Mouse (Mus musculus) adrenal gland, adult 10 weeks (tissue): Measurements from ENCODE around the gene Gm5796. TPM values are rescaled to one million over a fixed set of nuclear protein-coding genes. Genes with fewer than 3 reads are reported as not detected.

Experiments
- polyA plus RNA-seq: library from polyadenylated mRNA; stranded (reverse); fragments of 350-450 nt; fragmentation: Illumina TruSeq; extraction: RNeasy Lipid Tissue Mini Kit (QIAGEN cat#74804); gene quantifications from one replicate; pipeline ENCODE4 v1.2.3, GENCODE M21; 2014; ENCODE audit warnings: low read depth, low replicate concordance

The Gm5796 gene
- not detected for polyA plus RNA-seq

DNA sequence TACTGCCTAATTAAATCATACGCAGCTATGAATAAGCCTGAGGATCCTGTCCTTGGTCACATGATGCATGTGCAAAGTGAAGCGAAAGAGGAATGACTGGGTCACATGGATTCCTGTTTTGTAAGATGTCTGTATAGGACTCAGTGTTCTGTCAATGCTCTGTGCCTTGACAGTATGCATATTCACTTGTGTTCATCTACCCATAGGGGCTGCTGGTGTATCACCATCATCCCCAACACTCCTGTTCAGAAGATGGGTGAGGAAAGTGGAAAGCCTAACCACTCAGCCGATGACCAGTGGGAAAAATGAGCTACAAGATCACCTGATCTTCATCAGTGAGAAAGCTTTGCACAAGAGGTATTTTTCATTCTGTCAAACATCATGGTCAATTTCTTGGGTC, at the start of gene Gm5796:
TSS of gene Gm5796 (plus strand) at position 301 of the 400 bp plus-strand sequence.

DNA sequence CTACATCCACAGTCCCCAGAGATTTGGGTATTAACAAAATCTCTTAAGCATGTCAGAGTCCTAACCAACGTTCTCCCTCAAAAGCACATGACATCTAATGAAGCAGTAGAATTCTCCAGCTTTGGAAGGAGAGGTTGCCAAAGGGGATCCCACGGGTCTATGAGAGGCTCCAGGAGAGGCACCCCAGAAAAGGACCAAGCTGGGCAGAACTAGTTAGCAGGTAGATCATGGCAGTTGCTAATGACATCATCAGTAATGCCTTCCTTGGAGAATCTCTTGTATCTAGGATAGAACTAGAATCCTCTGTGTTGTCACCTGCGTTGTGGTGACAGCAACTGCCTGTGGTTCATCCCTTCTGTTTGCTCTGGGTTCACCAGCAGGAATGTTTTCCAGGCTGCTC, 25.6 kb upstream of the Gm5796 start, which contains the start of gene Gm3099:
TSS of gene Gm3099 (plus strand) at position 301 of the 400 bp plus-strand sequence.

DNA sequence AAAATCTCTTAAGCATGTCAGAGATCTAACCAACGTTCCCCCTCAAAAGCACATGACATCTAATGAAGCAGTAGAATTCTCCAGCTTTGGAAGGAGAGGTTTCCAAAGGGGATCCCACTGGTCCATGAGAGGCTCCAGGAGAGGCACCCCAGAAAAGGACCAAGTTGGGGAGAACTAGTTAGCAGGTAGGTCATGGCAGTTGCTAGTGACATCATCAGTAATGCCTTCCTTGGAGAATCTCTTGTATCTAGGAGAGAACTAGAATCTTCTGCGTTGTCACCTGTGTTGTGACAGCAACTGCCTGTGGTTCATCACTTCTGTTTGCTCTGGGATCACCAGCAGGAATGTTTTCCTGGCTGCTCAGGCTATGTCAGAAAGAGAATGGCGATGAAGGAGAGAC, 60.1 kb downstream of the Gm5796 start, which contains the start of gene Gm3115:
TSS of gene Gm3115 (plus strand) at position 301 of the 400 bp plus-strand sequence.

Other genes with a start within 250 kb of the Gm5796 start
- not detected for gene Gm3002, start 213.9 kb upstream of the Gm5796 start, polyA plus RNA-seq
- gene Gm3033, start 177.7 kb upstream of the Gm5796 start, polyA plus RNA-seq: not detected
- not detected for gene Gm2916, start 139.8 kb upstream of the Gm5796 start, polyA plus RNA-seq
- gene Gm3029, start 92.2 kb upstream of the Gm5796 start, polyA plus RNA-seq: not detected
- gene Gm3095, start 60.4 kb upstream of the Gm5796 start, polyA plus RNA-seq: not detected
- not detected for gene Gm3099, start 25.5 kb upstream of the Gm5796 start, polyA plus RNA-seq
- not detected for gene Gm3115, start 60.2 kb downstream of the Gm5796 start, polyA plus RNA-seq
- not detected for gene Gm8108, start 86.6 kb downstream of the Gm5796 start, polyA plus RNA-seq
- gene Gm3127, start 141.1 kb downstream of the Gm5796 start, polyA plus RNA-seq: not detected
- gene Gm2974, start 158.6 kb downstream of the Gm5796 start, polyA plus RNA-seq: not detected
- not detected for gene Gm3138, start 225.7 kb downstream of the Gm5796 start, polyA plus RNA-seq